Mouse (Mus musculus) megakaryocyte, embryonic 14.5 days (primary cell): Measurements from ENCODE around the gene Mfrp.

ENCODE experiments used
- FLI1 ChIP-seq: IDR thresholded peaks from 2 replicates; pipeline ENCODE4 v1.6.1; 2012; ENCODE audit warnings: low read length, inconsistent platforms, mixed read lengths
- GATA1 ChIP-seq: IDR thresholded peaks from 3 replicates; pipeline ENCODE4 v1.6.1; 2012; ENCODE audit warnings: mixed read lengths, low read length, inconsistent platforms, borderline replicate concordance

- TF ChIP-seq GATA1 (no peak), FLI1 (no peak)
Measured at GRCm38 (mm10) chr9:44106596-44106995, 5.1 kb downstream of the Mfrp start.
